Mouse (Mus musculus) lung, embryonic 14.5 days (tissue): Measurements from ENCODE around the gene Psmb6. TPM values are rescaled to one million over a fixed set of nuclear protein-coding genes. Genes with fewer than 3 reads are reported as not detected.

Experiments
- ATAC-seq: fragments of 200-750 bp; cut with Nextera tagmentation; 2 replicates; pipeline ENCODE4 v1.8.0; 2017; ENCODE audit warnings: mild to moderate bottlenecking, moderate TSS enrichment, moderate library complexity; ENCODE audit not compliant: insufficient read depth
- DNase-seq: peaks from one replicate; pipeline ENCODE4 v3.0.0-alpha.2; 2015
- H3K27ac ChIP-seq: fragments of 300-500 bp; sonication (generic); 2 replicates; pipeline ENCODE4 v1.5.1; 2014; ENCODE audit warnings: low read depth, mild to moderate bottlenecking, moderate library complexity
- H3K27me3 ChIP-seq: fragments of 300-500 bp; sonication (generic); 2 replicates; pipeline ENCODE4 v1.6.1; 2014; ENCODE audit warnings: low read length, control low read depth; ENCODE audit not compliant: insufficient read depth
- H3K36me3 ChIP-seq: fragments of 300-500 bp; sonication (generic); 2 replicates; pipeline ENCODE4 v1.6.1; 2014; ENCODE audit warnings: control low read depth; ENCODE audit not compliant: insufficient read depth
- H3K4me1 ChIP-seq: fragments of 300-500 bp; sonication (generic); 2 replicates; pipeline ENCODE4 v1.6.1; 2014; ENCODE audit warnings: antibody characterized with exemption, control low read depth; ENCODE audit not compliant: insufficient read depth
- H3K4me2 ChIP-seq: fragments of 300-500 bp; sonication (generic); 2 replicates; pipeline ENCODE4 v1.6.1; 2014; ENCODE audit warnings: mild to moderate bottlenecking
- H3K4me3 ChIP-seq: fragments of 300-500 bp; sonication (generic); 2 replicates; pipeline ENCODE4 v1.5.1; 2014; ENCODE audit warnings: low read depth, low read length
- H3K9ac ChIP-seq: fragments of 300-500 bp; sonication (generic); 2 replicates; pipeline ENCODE4 v1.6.1; 2014
- H3K9me3 ChIP-seq: fragments of 300-500 bp; sonication (generic); 2 replicates; pipeline ENCODE4 v1.6.1; 2016; ENCODE audit warnings: low read depth, low read length, control low read depth
- CTCF ChIP-seq: IDR thresholded peaks from 2 replicates; pipeline ENCODE4 v1.5.1; 2016; ENCODE audit warnings: antibody characterized with exemption, low read depth
- WGBS: fragments of 180-500 bp; shearing (Covaris S2); extraction: QIAGEN DNeasy Blood & Tissue Kit; methylation state at CpG from one replicate; pipeline ENCODE4 v1.1.7; 2014; 5-methylcytosine and 5-hydroxymethylcytosine counted together
- polyA plus RNA-seq: library from polyadenylated mRNA; unstranded; fragments of >200 nt; fragmentation: Nextera tagmentation; extraction: Ambion mirVana; gene quantifications from 2 replicates; pipeline ENCODE4 v1.2.1, GENCODE M21; 2014

The Psmb6 gene
- polyA plus RNA-seq, 1 experiment from 2014 or later, result 813 TPM

DNA sequence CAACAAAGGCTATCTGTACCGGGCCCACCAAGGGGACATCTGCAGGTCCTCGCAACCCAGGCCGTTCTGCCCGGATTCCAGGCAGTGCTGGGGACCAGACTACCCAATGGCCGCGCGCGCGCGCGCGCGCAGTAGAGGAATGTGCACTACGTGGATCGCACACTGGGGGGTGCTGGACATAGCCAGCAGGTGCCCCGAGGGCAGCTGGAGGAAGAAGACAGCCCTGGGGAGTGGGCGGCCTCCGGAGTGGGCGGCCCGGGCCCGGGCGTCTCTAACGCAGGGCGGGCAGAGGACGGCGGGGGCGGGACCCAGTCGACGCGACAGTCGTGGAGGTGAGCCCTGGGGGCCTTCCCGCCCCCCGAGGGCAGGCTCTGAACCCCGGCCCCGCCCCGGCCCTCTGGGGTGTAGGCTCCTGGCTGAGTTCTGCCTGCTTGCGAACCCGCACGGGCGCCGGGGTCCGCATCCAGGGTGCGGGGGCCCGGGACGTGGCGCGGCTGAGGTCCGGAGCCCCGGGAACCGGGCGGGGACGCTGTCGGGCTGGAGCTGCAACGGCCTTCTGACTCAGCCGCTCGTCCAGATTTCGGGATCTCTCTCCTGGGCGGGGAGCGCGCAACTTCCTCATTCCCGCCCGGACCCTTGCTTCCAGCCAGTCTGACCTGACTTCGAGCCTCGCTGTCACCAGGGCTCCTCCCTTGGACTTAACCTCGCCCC lies 14.9 kb downstream of the Psmb6 start, which contains the start of gene Pld2:
Pld2 (plus strand) TSS at position 188 of the 711 bp plus-strand sequence.
- Histone ChIP-seq H3K4me3 (peak within 1 kb of the TSS; percentile 57), H3K36me3 (no peaks in the 10 kb centered on the region), H3K27ac (peak within 1 kb of the TSS; percentile 54; the same call in 1 of the 2 replicates), H3K9ac (peak within 1 kb of the TSS; percentile 68), H3K27me3 (peaks cover 8% of the 10 kb centered on the region; the same call in 1 of the 2 replicates), H3K9me3 (no peaks in the 10 kb centered on the region), H3K4me2 (peak within 1 kb of the TSS; percentile 77), H3K4me1 (no peaks in the 10 kb centered on the region)
- peak; percentile 65 for TF ChIP-seq CTCF
- under 1% methylated on average over 53 of the region's 65 CpGs for WGBS
- DNase-seq, result peak; percentile 93
- peak; percentile 98 for ATAC-seq

DNA sequence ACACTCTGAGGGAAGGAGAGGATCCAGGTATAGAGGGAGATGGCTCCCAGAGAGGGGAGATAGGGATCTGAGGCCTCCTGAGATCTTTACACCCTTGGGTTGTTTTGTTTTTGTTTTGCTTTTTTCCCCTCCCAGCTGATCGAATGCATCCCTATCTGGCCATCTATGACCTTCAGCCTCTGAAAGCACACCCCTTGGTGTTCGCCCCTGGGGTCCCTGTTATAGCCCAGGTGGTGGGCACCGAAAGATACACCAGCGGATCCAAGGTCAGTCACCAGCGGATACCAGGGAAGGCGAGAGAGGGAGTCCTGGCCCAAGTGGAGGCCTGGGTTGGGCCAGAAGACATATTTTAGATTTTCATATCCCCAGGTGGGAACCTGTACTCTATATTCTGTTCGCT lies 15.8 kb downstream of the Psmb6 start:
- WGBS, result 83% methylated on average over 7 of the region's 7 CpGs
- Histone ChIP-seq H3K4me3 (peak overlapping the region; percentile 57), H3K4me2 (peak overlapping the region; percentile 77), H3K27me3 (peaks cover 8% of the 10 kb centered on the region; the same call in 1 of the 2 replicates), H3K36me3 (no peaks in the 10 kb centered on the region), H3K4me1 (no peaks in the 10 kb centered on the region), H3K9ac (peak overlapping the region; percentile 68), H3K27ac (no peak overlapping the region), H3K9me3 (no peaks in the 10 kb centered on the region)
- no peak for TF ChIP-seq CTCF
- DNase-seq (no peak), ATAC-seq (no peak)

DNA sequence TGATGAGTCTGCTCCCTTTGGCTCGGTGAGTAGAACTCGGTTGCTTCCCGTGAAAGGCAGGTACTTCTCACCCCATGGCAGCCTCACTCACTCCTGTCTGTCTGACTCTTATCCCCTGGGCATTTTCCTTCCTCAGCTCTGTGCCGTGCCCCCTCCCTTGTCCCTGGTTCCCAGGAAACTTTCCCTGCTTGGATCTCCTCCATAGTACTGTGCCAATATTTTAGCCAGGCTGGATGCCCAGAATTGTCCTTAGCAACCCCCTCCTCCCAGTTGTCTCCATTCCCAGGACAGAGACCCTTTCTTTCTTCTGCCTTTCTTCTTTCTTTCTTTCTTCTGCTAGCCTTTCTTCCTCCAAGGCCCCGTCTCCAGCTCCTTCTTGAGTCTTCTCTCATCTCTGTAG lies 16.2 kb downstream of the Psmb6 start:
- peaks cover 8% of the 10 kb centered on the region; the same call in 1 of the 2 replicates for H3K27me3 ChIP-seq
- no peak overlapping the region for H3K4me3 ChIP-seq
- DNase-seq (no peak), ATAC-seq (no peak)
- H3K27ac ChIP-seq, result no peak overlapping the region
- no peaks in the 10 kb centered on the region for H3K36me3 ChIP-seq
- H3K4me1 ChIP-seq, result no peaks in the 10 kb centered on the region
- H3K9ac ChIP-seq, result no peak overlapping the region
- no peak for TF ChIP-seq CTCF
- H3K4me2 ChIP-seq, result no peak overlapping the region; the same call in 1 of the 2 replicates
- no peaks in the 10 kb centered on the region for H3K9me3 ChIP-seq
- 67% methylated on average over 5 of the region's 5 CpGs for WGBS

DNA sequence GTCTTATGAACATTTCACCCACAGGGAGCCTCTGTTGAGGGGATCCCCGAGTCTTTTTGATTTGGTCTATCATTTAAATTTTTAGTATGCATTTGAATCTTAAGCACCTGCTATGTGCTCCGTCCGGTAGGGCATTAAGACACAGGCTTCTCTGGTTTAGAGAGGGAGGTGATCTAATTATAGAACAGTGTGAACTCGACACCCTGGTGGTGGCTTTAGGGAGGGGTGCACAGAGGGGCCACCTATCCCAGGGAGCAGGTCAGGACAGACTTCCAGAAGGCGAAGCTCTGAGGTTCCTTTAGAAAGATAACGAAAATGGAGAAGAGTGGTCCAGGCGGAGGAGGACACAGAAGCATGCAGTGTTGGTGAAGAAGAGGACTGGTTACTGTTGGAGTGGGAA lies 19.3 kb downstream of the Psmb6 start:
- no peak overlapping the region for H3K27ac ChIP-seq
- no peak for DNase-seq
- H3K36me3 ChIP-seq, result no peaks in the 10 kb centered on the region
- peaks cover 8% of the 10 kb centered on the region; the same call in 1 of the 2 replicates for H3K27me3 ChIP-seq
- ATAC-seq, result no peak
- 54% methylated on average over 7 of the region's 7 CpGs for WGBS
- H3K9ac ChIP-seq, result no peak overlapping the region
- no peak overlapping the region for H3K4me3 ChIP-seq
- no peaks in the 10 kb centered on the region for H3K4me1 ChIP-seq
- TF ChIP-seq CTCF, result no peak
- H3K4me2 ChIP-seq, result no peak overlapping the region
- no peaks in the 10 kb centered on the region for H3K9me3 ChIP-seq

DNA sequence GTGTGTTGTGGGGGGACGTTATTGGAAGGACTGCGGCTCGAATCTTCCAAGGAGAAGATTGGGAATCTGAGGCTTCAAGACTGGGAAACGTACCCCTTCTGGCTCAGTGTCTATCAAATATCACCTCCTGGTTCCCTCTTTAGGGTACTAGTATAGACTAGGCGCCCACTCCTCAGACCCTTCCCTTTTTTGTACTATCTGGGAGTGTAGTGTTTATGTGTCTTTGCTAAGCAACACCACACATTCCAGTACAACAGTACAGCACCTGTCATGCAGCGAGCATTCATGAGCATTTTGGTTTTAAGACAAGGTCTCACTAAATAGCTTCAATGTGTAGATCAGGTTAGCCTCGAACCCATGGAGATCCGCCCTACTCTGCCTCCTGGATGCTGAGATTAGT lies 26.4 kb downstream of the Psmb6 start:
- DNase-seq, result no peak
- WGBS, result 82% methylated on average over 8 of the region's 8 CpGs
- H3K9ac ChIP-seq, result no peak overlapping the region
- H3K27ac ChIP-seq, result no peak overlapping the region
- no peak for ATAC-seq
- TF ChIP-seq CTCF, result no peak
- no peaks in the 10 kb centered on the region for H3K9me3 ChIP-seq
- H3K27me3 ChIP-seq, result no peaks in the 10 kb centered on the region
- H3K4me2 ChIP-seq, result no peak overlapping the region
- no peaks in the 10 kb centered on the region for H3K36me3 ChIP-seq
- no peaks in the 10 kb centered on the region for H3K4me1 ChIP-seq
- no peak overlapping the region for H3K4me3 ChIP-seq

DNA sequence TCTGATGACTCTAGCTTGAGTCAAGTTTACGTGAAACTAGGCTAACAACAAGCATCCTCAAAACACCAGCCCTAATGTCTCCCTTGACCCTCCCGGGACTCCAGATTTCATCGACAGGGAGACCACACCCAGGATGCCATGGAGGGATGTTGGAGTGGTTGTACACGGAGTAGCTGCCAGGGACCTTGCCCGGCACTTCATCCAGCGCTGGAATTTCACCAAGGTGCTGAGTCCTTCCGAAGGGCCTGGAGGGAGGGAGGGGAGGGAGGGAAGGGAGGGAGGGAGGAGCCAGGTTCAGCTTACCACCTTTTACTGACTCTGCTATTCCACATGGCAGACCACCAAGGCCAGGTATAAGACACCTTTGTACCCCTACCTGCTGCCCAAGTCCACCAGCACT lies 28.8 kb downstream of the Psmb6 start:
- H3K4me3 ChIP-seq, result no peak overlapping the region
- no peaks in the 10 kb centered on the region for H3K36me3 ChIP-seq
- H3K9me3 ChIP-seq, result no peaks in the 10 kb centered on the region
- H3K27me3 ChIP-seq, result no peaks in the 10 kb centered on the region
- DNase-seq (no peak), ATAC-seq (no peak)
- no peak for TF ChIP-seq CTCF
- H3K4me1 ChIP-seq, result no peaks in the 10 kb centered on the region
- WGBS, result 11% methylated on average over 7 of the region's 7 CpGs
- H3K27ac ChIP-seq, result no peak overlapping the region
- no peak overlapping the region for H3K4me2 ChIP-seq
- no peak overlapping the region for H3K9ac ChIP-seq

DNA sequence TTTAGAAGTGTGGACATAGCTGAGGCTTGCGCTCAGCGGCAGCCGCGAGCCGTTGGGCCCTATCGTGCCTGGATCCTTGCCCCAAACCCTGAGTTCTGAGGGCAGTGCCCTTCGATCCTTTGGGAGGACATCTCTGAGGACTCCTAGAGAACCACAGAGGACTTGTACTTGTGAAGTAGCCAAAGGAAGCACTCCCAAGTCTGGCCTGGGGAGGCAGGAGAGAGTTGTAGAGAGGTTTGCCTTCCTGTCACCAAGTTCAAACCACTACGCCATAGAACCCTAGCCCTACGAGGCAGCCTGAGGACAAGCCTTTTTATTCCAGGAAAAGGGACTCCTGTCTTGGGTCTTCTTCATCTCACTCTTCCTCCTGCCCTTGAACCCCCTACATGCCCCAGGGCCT lies 32.4 kb downstream of the Psmb6 start:
- Histone ChIP-seq H3K4me2 (no peak overlapping the region), H3K4me1 (0 out of 2 replicates have a peak, but pooled peaks cover 3% of the 10 kb centered on the region), H3K4me3 (no peak overlapping the region), H3K9ac (no peak overlapping the region), H3K27me3 (no peaks in the 10 kb centered on the region), H3K36me3 (no peaks in the 10 kb centered on the region), H3K9me3 (no peaks in the 10 kb centered on the region), H3K27ac (no peak overlapping the region)
- no peak for ATAC-seq
- no peak for DNase-seq
- TF ChIP-seq CTCF, result no peak
- WGBS, result 90% methylated on average over 9 of the region's 9 CpGs
